Mouse (Mus musculus): Measurements from ENCODE around the gene Pnliprp2.

- TF ChIP-seq CTCF (IDR thresholded peaks at IDR 0.05; ENCODE audit: low read depth, low read length) (no peak), POLR2A (IDR thresholded peaks at IDR 0.05; ENCODE audit: insufficient read depth, low read length) (no peak)
These were observed 21.4 kb upstream of the Pnliprp2 start for GRCm38 (mm10) chr19:58738111-58738510.
